ENCODE assay signal across 8 mouse cellular contexts in the genomic region with DNA sequence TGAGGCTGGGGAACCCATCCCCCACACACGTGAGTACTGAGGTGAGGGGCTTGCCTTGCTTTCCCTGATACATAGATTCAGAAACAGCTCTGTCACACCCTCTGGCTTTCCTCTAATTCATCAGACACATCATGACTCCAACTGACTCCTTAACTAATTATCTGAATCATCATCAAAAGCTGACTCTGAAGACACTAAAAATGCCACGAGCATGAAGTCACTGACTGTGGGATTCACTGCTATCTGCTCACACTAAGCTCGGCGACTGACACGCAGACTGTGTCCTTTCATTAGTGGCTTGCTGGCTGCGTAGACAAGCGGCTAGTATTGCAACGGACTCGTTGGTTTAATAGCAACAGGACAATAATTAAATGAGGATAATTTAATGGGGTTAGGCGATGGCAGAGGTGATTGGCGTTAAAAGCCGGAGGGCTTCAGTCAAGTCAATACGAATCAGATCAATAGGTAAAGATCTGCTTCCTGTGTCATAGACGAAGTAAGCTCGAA. TPM values are rescaled to one million over a fixed set of nuclear protein-coding genes. Genes with fewer than 3 reads are reported as not detected.
A peak's percentile ranks its signal among the peaks of the same experiment; 100 is the strongest.
DNase-seq lines count a peak whose midpoint lies in the region; ATAC-seq and TF ChIP-seq lines count a peak whose summit lies in the region.

No protein-coding gene starts in this region.

- TF ChIP-seq EP300 in lung, postnatal 0 days (IDR thresholded peaks at IDR 0.05) = no peak

- H3K36me3 ChIP-seq in lung, postnatal 0 days (ENCODE audit: insufficient read depth, low read length) = no peaks in the 10 kb centered on the region
- no peaks in the 10 kb centered on the region for H3K36me3 ChIP-seq in forebrain, embryonic 12.5 days (replicated peaks)
- H3K36me3 ChIP-seq in limb, embryonic 15.5 days = no peaks in the 10 kb centered on the region
- no peaks in the 10 kb centered on the region for H3K36me3 ChIP-seq in stomach, embryonic 14.5 days (ENCODE audit: control insufficient read depth, insufficient read depth, low read length)

- no peak overlapping the region for H3K27ac ChIP-seq in lung, postnatal 0 days (ENCODE audit: low read length)
- H3K27ac ChIP-seq in forebrain, embryonic 12.5 days = no peak overlapping the region
- no peak overlapping the region for H3K27ac ChIP-seq in limb, embryonic 15.5 days
- H3K27ac ChIP-seq in stomach, embryonic 14.5 days (ENCODE audit: low read length) = no peak overlapping the region

- H3K4me3 ChIP-seq in lung, postnatal 0 days (ENCODE audit: low read depth, low read length) = peak overlapping the region; percentile 8; the same call in 1 of the 2 replicates
- H3K4me3 ChIP-seq in forebrain, embryonic 12.5 days (replicated peaks) = peak overlapping the region; percentile 31
- H3K4me3 ChIP-seq in limb, embryonic 15.5 days = peak overlapping the region; percentile 31
- H3K4me3 ChIP-seq in stomach, embryonic 14.5 days (ENCODE audit: low read depth, low read length) = peak overlapping the region; percentile 24; the same call in 1 of the 2 replicates

- H3K9me3 ChIP-seq in lung, postnatal 0 days (ENCODE audit: low read length) = no peaks in the 10 kb centered on the region
- H3K9me3 ChIP-seq in forebrain, embryonic 12.5 days = no peaks in the 10 kb centered on the region
- H3K9me3 ChIP-seq in limb, embryonic 15.5 days = no peaks in the 10 kb centered on the region
- H3K9me3 ChIP-seq in stomach, embryonic 14.5 days (ENCODE audit: control insufficient read depth, low read depth, low read length) = no peaks in the 10 kb centered on the region

- 65% methylated on average over 15 of the region's 15 CpGs for WGBS in lung, postnatal 0 days
- WGBS in forebrain, embryonic 12.5 days = 77% methylated on average over 15 of the region's 15 CpGs
- WGBS in limb, embryonic 15.5 days = 65% methylated on average over 15 of the region's 15 CpGs
- 70% methylated on average over 15 of the region's 15 CpGs for WGBS in stomach, embryonic 14.5 days

- H3K9ac ChIP-seq in lung, postnatal 0 days (replicated peaks; ENCODE audit: low read depth) = no peak overlapping the region
- no peak overlapping the region for H3K9ac ChIP-seq in forebrain, embryonic 12.5 days
- H3K9ac ChIP-seq in limb, embryonic 15.5 days = no peak overlapping the region
- no peak overlapping the region for H3K9ac ChIP-seq in stomach, embryonic 14.5 days (replicated peaks; ENCODE audit: low read depth, low read length)

- TF ChIP-seq CTCF in lung, postnatal 0 days (IDR thresholded peaks at IDR 0.05) = no peak

- DNase-seq in lung, postnatal 0 days (ENCODE audit: low spot score) = no peak
- no peak for DNase-seq in lung, postnatal 36 days
- no peak for DNase-seq in gastrocnemius, postnatal 36 days
- DNase-seq in left cerebral cortex, postnatal 14 days (ENCODE audit: low spot score in 2 of 2) = no peak
- no peak for DNase-seq in gastrocnemius, postnatal 25 days

- no peaks in the 10 kb centered on the region for H3K27me3 ChIP-seq in lung, postnatal 0 days (replicated peaks; ENCODE audit: insufficient read depth, low read length)
- H3K27me3 ChIP-seq in forebrain, embryonic 12.5 days = no peaks in the 10 kb centered on the region
- no peaks in the 10 kb centered on the region for H3K27me3 ChIP-seq in limb, embryonic 15.5 days
- H3K27me3 ChIP-seq in stomach, embryonic 14.5 days (ENCODE audit: control insufficient read depth, insufficient read depth, low read length) = no peaks in the 10 kb centered on the region

- ATAC-seq in lung, postnatal 0 days = no peak
- ATAC-seq in forebrain, embryonic 12.5 days (ENCODE audit: low FRiP score) = no peak
- no peak for ATAC-seq in limb, embryonic 15.5 days (ENCODE audit: insufficient number of reproducible peaks, low FRiP score, low TSS enrichment, low read depth)
- no peak for ATAC-seq in stomach, embryonic 14.5 days (ENCODE audit: insufficient number of reproducible peaks, insufficient read depth, low FRiP score, low read depth)

- intact Hi-C loops in gastrocnemius, postnatal 36 days (cut with DNase I) = no loop called here
- intact Hi-C loops in left cerebral cortex, postnatal 14 days (cut with DNase I) = no loop called here

- no peaks in the 10 kb centered on the region for H3K4me1 ChIP-seq in lung, postnatal 0 days (ENCODE audit: insufficient read depth, low read depth, low read length)
- H3K4me1 ChIP-seq in forebrain, embryonic 12.5 days = peaks cover 12% of the 10 kb centered on the region
- H3K4me1 ChIP-seq in limb, embryonic 15.5 days = peaks cover 3% of the 10 kb centered on the region; the same call in 1 of the 2 replicates
- peaks cover 9% of the 10 kb centered on the region; the same call in 1 of the 2 replicates for H3K4me1 ChIP-seq in stomach, embryonic 14.5 days (ENCODE audit: control insufficient read depth, insufficient read depth, low read length)

- H3K4me2 ChIP-seq in lung, postnatal 0 days (replicated peaks; ENCODE audit: low read depth, low read length) = peak overlapping the region; percentile 27
- H3K4me2 ChIP-seq in forebrain, embryonic 12.5 days = peak overlapping the region; percentile 51
- peak overlapping the region; percentile 36; the same call in 1 of the 2 replicates for H3K4me2 ChIP-seq in limb, embryonic 15.5 days
- H3K4me2 ChIP-seq in stomach, embryonic 14.5 days (replicated peaks; ENCODE audit: low read depth, low read length) = peak overlapping the region; percentile 37

RNA-seq across cellular contexts. Expression of gene Plet1, which starts 6.2 kb away (rescaled TPM):
- polyA plus RNA-seq in lung, postnatal 0 days (2015; fragmentation: Nextera tagmentation; extraction: Ambion mirVana) = 53.8 and 60.8 TPM in 2 replicates
- polyA plus RNA-seq in forebrain, embryonic 12.5 days (2016; fragmentation: Nextera tagmentation; extraction: Ambion mirVana) = 0.36 TPM in 1 of 2 replicates, not detected in the other
- polyA plus RNA-seq in limb, embryonic 15.5 days (2015; fragmentation: Nextera tagmentation; extraction: Ambion mirVana) = 9.5 and 10.4 TPM in 2 replicates
- 2.4 and 4.8 TPM in 2 replicates for polyA plus RNA-seq in stomach, embryonic 14.5 days (2014; fragmentation: Nextera tagmentation; extraction: Ambion mirVana)
- total RNA-seq in gastrocnemius, postnatal 36 days (2021) = not detected
- not detected for total RNA-seq in left cerebral cortex, postnatal 14 days (2021)
- not detected for total RNA-seq in gastrocnemius, postnatal 25 days (2021)

RNA-seq across cellular contexts. Expression of gene Pts, which starts 28.0 kb away (rescaled TPM):
- 76.0 and 79.4 TPM in 2 replicates for polyA plus RNA-seq in lung, postnatal 0 days (2015; fragmentation: Nextera tagmentation; extraction: Ambion mirVana)
- 95.4 and 96.2 TPM in 2 replicates for polyA plus RNA-seq in forebrain, embryonic 12.5 days (2016; fragmentation: Nextera tagmentation; extraction: Ambion mirVana)
- polyA plus RNA-seq in limb, embryonic 15.5 days (2015; fragmentation: Nextera tagmentation; extraction: Ambion mirVana) = 66.8 and 70.1 TPM in 2 replicates
- 96.7 and 99.4 TPM in 2 replicates for polyA plus RNA-seq in stomach, embryonic 14.5 days (2014; fragmentation: Nextera tagmentation; extraction: Ambion mirVana)
- 10 to 100 TPM in 1 of 2 experiments, 1 to 10 TPM in 1; 9.5 to 10.0 TPM for total RNA-seq in gastrocnemius, postnatal 36 days (2021)
- total RNA-seq in left cerebral cortex, postnatal 14 days (2021) = 10 to 100 TPM; 35.6 to 41.3 TPM
- total RNA-seq in gastrocnemius, postnatal 25 days (2021) = 10 to 100 TPM in 1 of 2 experiments, 1 to 10 TPM in 1; 8.5 to 11.2 TPM

RNA-seq across cellular contexts. Expression of gene Il18, which starts 54.1 kb away (rescaled TPM):
- polyA plus RNA-seq in lung, postnatal 0 days (2015; fragmentation: Nextera tagmentation; extraction: Ambion mirVana) = 26.8 and 29.3 TPM in 2 replicates
- polyA plus RNA-seq in forebrain, embryonic 12.5 days (2016; fragmentation: Nextera tagmentation; extraction: Ambion mirVana) = 12.3 and 16.1 TPM in 2 replicates
- 6.6 and 8.1 TPM in 2 replicates for polyA plus RNA-seq in limb, embryonic 15.5 days (2015; fragmentation: Nextera tagmentation; extraction: Ambion mirVana)
- 7.9 and 9.1 TPM in 2 replicates for polyA plus RNA-seq in stomach, embryonic 14.5 days (2014; fragmentation: Nextera tagmentation; extraction: Ambion mirVana)
- 1 to 10 TPM in 1 of 2 experiments, under 1 TPM in 1; 0.87 to 1.4 TPM for total RNA-seq in gastrocnemius, postnatal 36 days (2021)
- total RNA-seq in left cerebral cortex, postnatal 14 days (2021) = 10 to 100 TPM; 24.1 to 24.4 TPM
- under 1 TPM; 0.43 to 0.75 TPM for total RNA-seq in gastrocnemius, postnatal 25 days (2021)

RNA-seq across cellular contexts. Expression of gene Bco2, which starts 54.5 kb away (rescaled TPM):
- 0.19 and 0.39 TPM in 2 replicates for polyA plus RNA-seq in lung, postnatal 0 days (2015; fragmentation: Nextera tagmentation; extraction: Ambion mirVana)
- 0.46 and 0.56 TPM in 2 replicates for polyA plus RNA-seq in forebrain, embryonic 12.5 days (2016; fragmentation: Nextera tagmentation; extraction: Ambion mirVana)
- 0.19 and 0.49 TPM in 2 replicates for polyA plus RNA-seq in limb, embryonic 15.5 days (2015; fragmentation: Nextera tagmentation; extraction: Ambion mirVana)
- 0.26 and 0.42 TPM in 2 replicates for polyA plus RNA-seq in stomach, embryonic 14.5 days (2014; fragmentation: Nextera tagmentation; extraction: Ambion mirVana)
- total RNA-seq in gastrocnemius, postnatal 36 days (2021) = under 1 TPM in 1 of 2 experiments, not detected in 1; 0.36 TPM
- total RNA-seq in left cerebral cortex, postnatal 14 days (2021) = 1 to 10 TPM; 2.7 to 2.8 TPM
- under 1 TPM; 0.28 to 0.40 TPM for total RNA-seq in gastrocnemius, postnatal 25 days (2021)
